Mouse (Mus musculus) limb, embryonic 13.5 days (tissue): ENCODE data around the gene Insl6. TPM values are rescaled to one million over a fixed set of nuclear protein-coding genes. Genes with fewer than 3 reads are reported as not detected.
A peak's percentile ranks its signal among the peaks of the same experiment; 100 is the strongest.

Source experiments
- ATAC-seq: fragments of 200-750 bp; cut with Nextera tagmentation; 2 replicates; pipeline ENCODE4 v1.8.0; 2017; ENCODE audit warnings: low read depth, moderate number of reproducible peaks, moderate TSS enrichment; ENCODE audit not compliant: low FRiP score
- H3K27ac ChIP-seq: fragments of 300-500 bp; sonication (generic); 2 replicates; pipeline ENCODE4 v1.5.1; 2015; ENCODE audit warnings: inconsistent platforms, mild to moderate bottlenecking, moderate library complexity
- H3K27me3 ChIP-seq: fragments of 300-500 bp; sonication (generic); 2 replicates; pipeline ENCODE4 v1.6.1; 2015; ENCODE audit warnings: mild to moderate bottlenecking, inconsistent platforms
- H3K36me3 ChIP-seq: fragments of 300-500 bp; sonication (generic); 2 replicates; pipeline ENCODE4 v1.6.1; 2015; ENCODE audit warnings: inconsistent platforms, mild to moderate bottlenecking, moderate library complexity
- H3K4me1 ChIP-seq: fragments of 300-500 bp; sonication (generic); 2 replicates; pipeline ENCODE4 v1.6.1; 2015; ENCODE audit warnings: inconsistent platforms
- H3K4me2 ChIP-seq: fragments of 300-500 bp; sonication (generic); replicated peaks from 2 replicates; pipeline ENCODE4 v1.6.1; 2015; ENCODE audit warnings: inconsistent platforms, mild to moderate bottlenecking, moderate library complexity
- H3K4me3 ChIP-seq: fragments of 300-500 bp; sonication (generic); 2 replicates; pipeline ENCODE4 v1.5.1; 2015; ENCODE audit warnings: moderate library complexity, mild to moderate bottlenecking, inconsistent platforms
- H3K9ac ChIP-seq: fragments of 300-500 bp; sonication (generic); 2 replicates; pipeline ENCODE4 v1.6.1; 2015; ENCODE audit warnings: mild to moderate bottlenecking, inconsistent platforms
- H3K9me3 ChIP-seq: fragments of 300-500 bp; sonication (generic); 2 replicates; pipeline ENCODE4 v1.6.1; 2016; ENCODE audit warnings: inconsistent platforms
- WGBS: fragments of 180-500 bp; shearing (Covaris S2); methylation state at CpG from one replicate; pipeline ENCODE4 v1.1.7; 2015; 5-methylcytosine and 5-hydroxymethylcytosine counted together
- polyA plus RNA-seq: library from polyadenylated mRNA; unstranded; fragments of >200 nt; fragmentation: Nextera tagmentation; extraction: Ambion mirVana; gene quantifications from 2 replicates; pipeline ENCODE4 v1.2.1, GENCODE M21; 2015

Gene Insl6
- polyA plus RNA-seq, 1 experiment from 2014 or later: 7.6 TPM

- no peak for ATAC-seq
- Histone ChIP-seq H3K36me3 (no peaks in the 10 kb centered on the region), H3K4me3 (peak within 1 kb of the TSS; percentile 56), H3K9ac (peak within 1 kb of the TSS; percentile 67), H3K4me1 (peaks cover 7% of the 10 kb centered on the region; the same call in 1 of the 2 replicates), H3K27me3 (peaks cover 5% of the 10 kb centered on the region; the same call in 1 of the 2 replicates), H3K4me2 (peak within 1 kb of the TSS; percentile 84), H3K9me3 (no peaks in the 10 kb centered on the region), H3K27ac (no peak within 1 kb of the TSS)
- WGBS: 3% methylated on average over 26 of the region's 26 CpGs
Observed at GRCm38 (mm10) chr19:29366969-29367622, 41.9 kb upstream of the Insl6 start, which contains the start of the genes Plgrkt and Cd274. Gene Plgrkt (minus strand): TSS chr19:29367390. Gene Cd274 (plus strand): TSS chr19:29367455.

- peak overlapping the region; percentile 84 for H3K4me2 ChIP-seq
- ATAC-seq: no peak
- peak overlapping the region; percentile 56 for H3K4me3 ChIP-seq
- H3K36me3 ChIP-seq: no peaks in the 10 kb centered on the region
- H3K4me1 ChIP-seq: peaks cover 4% of the 10 kb centered on the region
- WGBS: 58% methylated on average over 20 of the region's 20 CpGs
- H3K9me3 ChIP-seq: no peaks in the 10 kb centered on the region
- peaks cover 5% of the 10 kb centered on the region; the same call in 1 of the 2 replicates for H3K27me3 ChIP-seq
- H3K27ac ChIP-seq: no peak overlapping the region
- no peak overlapping the region for H3K9ac ChIP-seq
Observed at GRCm38 (mm10) chr19:29366226-29366968, 41.2 kb upstream of the Insl6 start.

GRCm38 (mm10) chr19:29365105-29365504 is 39.9 kb upstream of the Insl6 start:
- Histone ChIP-seq H3K4me2 (no peak overlapping the region), H3K9me3 (no peaks in the 10 kb centered on the region), H3K4me3 (no peak overlapping the region), H3K4me1 (peaks cover 17% of the 10 kb centered on the region), H3K9ac (no peak overlapping the region), H3K27me3 (peaks cover 5% of the 10 kb centered on the region; the same call in 1 of the 2 replicates), H3K27ac (no peak overlapping the region), H3K36me3 (no peaks in the 10 kb centered on the region)
- 27% methylated on average over 3 of the region's 3 CpGs for WGBS
- no peak for ATAC-seq

GRCm38 (mm10) chr19:29364076-29364475 is 38.9 kb upstream of the Insl6 start:
- Histone ChIP-seq H3K36me3 (no peaks in the 10 kb centered on the region), H3K27me3 (peaks cover 5% of the 10 kb centered on the region; the same call in 1 of the 2 replicates), H3K9me3 (no peaks in the 10 kb centered on the region), H3K27ac (no peak overlapping the region), H3K4me3 (no peak overlapping the region), H3K4me1 (peaks cover 18% of the 10 kb centered on the region), H3K4me2 (no peak overlapping the region), H3K9ac (no peak overlapping the region)
- 76% methylated on average over 5 of the region's 5 CpGs for WGBS
- no peak for ATAC-seq

GRCm38 (mm10) chr19:29363557-29363956 is 38.4 kb upstream of the Insl6 start:
- H3K4me2 ChIP-seq: no peak overlapping the region
- H3K27me3 ChIP-seq: peaks cover 5% of the 10 kb centered on the region; the same call in 1 of the 2 replicates
- H3K9ac ChIP-seq: no peak overlapping the region
- H3K36me3 ChIP-seq: peaks cover 4% of the 10 kb centered on the region; the same call in 1 of the 2 replicates
- H3K4me3 ChIP-seq: no peak overlapping the region
- H3K4me1 ChIP-seq: peaks cover 18% of the 10 kb centered on the region
- 86% methylated on average over 7 of the region's 7 CpGs for WGBS
- no peaks in the 10 kb centered on the region for H3K9me3 ChIP-seq
- ATAC-seq: no peak
- H3K27ac ChIP-seq: no peak overlapping the region

- WGBS: 45% methylated on average over 13 of the region's 13 CpGs
- no peak overlapping the region for H3K27ac ChIP-seq
- peaks cover 18% of the 10 kb centered on the region for H3K4me1 ChIP-seq
- peak overlapping the region; percentile 67 for H3K4me3 ChIP-seq
- peak overlapping the region; percentile 83 for H3K4me2 ChIP-seq
- no peaks in the 10 kb centered on the region for H3K9me3 ChIP-seq
- peak overlapping the region; percentile 71 for H3K9ac ChIP-seq
- peaks cover 5% of the 10 kb centered on the region; the same call in 1 of the 2 replicates for H3K27me3 ChIP-seq
- H3K36me3 ChIP-seq: peaks cover 6% of the 10 kb centered on the region; the same call in 1 of the 2 replicates
- ATAC-seq: no peak
Observed at GRCm38 (mm10) chr19:29362173-29362930, 37.2 kb upstream of the Insl6 start.

- H3K4me3 ChIP-seq: peak overlapping the region; percentile 67
- H3K4me1 ChIP-seq: peaks cover 15% of the 10 kb centered on the region
- peak overlapping the region; percentile 71 for H3K9ac ChIP-seq
- no peak overlapping the region for H3K27ac ChIP-seq
- H3K27me3 ChIP-seq: peaks cover 5% of the 10 kb centered on the region; the same call in 1 of the 2 replicates
- H3K9me3 ChIP-seq: no peaks in the 10 kb centered on the region
- peak; percentile 99 for ATAC-seq
- H3K4me2 ChIP-seq: peak overlapping the region; percentile 83
- WGBS: 3% methylated on average over 33 of the region's 33 CpGs
- peaks cover 6% of the 10 kb centered on the region; the same call in 1 of the 2 replicates for H3K36me3 ChIP-seq
Observed at GRCm38 (mm10) chr19:29361468-29362130, 36.4 kb upstream of the Insl6 start.

- no peak for ATAC-seq
- WGBS: 78% methylated on average over 5 of the region's 5 CpGs
Observed at GRCm38 (mm10) chr19:29360251-29360650, 35.1 kb upstream of the Insl6 start.

GRCm38 (mm10) chr19:29356281-29356680 is 31.1 kb upstream of the Insl6 start:
- Histone ChIP-seq H3K9me3 (no peaks in the 10 kb centered on the region), H3K4me1 (peaks cover 12% of the 10 kb centered on the region), H3K4me3 (no peak overlapping the region), H3K36me3 (peaks cover 6% of the 10 kb centered on the region; the same call in 1 of the 2 replicates), H3K4me2 (no peak overlapping the region), H3K27ac (no peak overlapping the region), H3K27me3 (no peaks in the 10 kb centered on the region), H3K9ac (no peak overlapping the region)
- no peak for ATAC-seq
- 85% methylated on average over 11 of the region's 11 CpGs for WGBS

More at GRCm38 (mm10) chr19:29360251-29360650, 35.1 kb upstream of the Insl6 start:
- H3K9ac ChIP-seq: no peak overlapping the region
- H3K27me3 ChIP-seq: peaks cover 5% of the 10 kb centered on the region; the same call in 1 of the 2 replicates
- H3K4me2 ChIP-seq: no peak overlapping the region
- peaks cover 14% of the 10 kb centered on the region; the same call in 1 of the 2 replicates for H3K4me1 ChIP-seq
- peaks cover 6% of the 10 kb centered on the region; the same call in 1 of the 2 replicates for H3K36me3 ChIP-seq
- H3K27ac ChIP-seq: no peak overlapping the region
- H3K9me3 ChIP-seq: no peaks in the 10 kb centered on the region
- H3K4me3 ChIP-seq: no peak overlapping the region

GRCm38 (mm10) chr19:29354895-29355877 is 30.0 kb upstream of the Insl6 start:
- 3% methylated on average over 20 of the region's 20 CpGs for WGBS
- peak; percentile 73 for ATAC-seq
- Histone ChIP-seq H3K27me3 (no peaks in the 10 kb centered on the region), H3K27ac (no peak overlapping the region), H3K9me3 (no peaks in the 10 kb centered on the region), H3K4me2 (peak overlapping the region; percentile 71), H3K36me3 (peaks cover 6% of the 10 kb centered on the region; the same call in 1 of the 2 replicates), H3K9ac (no peak overlapping the region; the same call in 1 of the 2 replicates), H3K4me3 (peak overlapping the region; percentile 39), H3K4me1 (peaks cover 1% of the 10 kb centered on the region; the same call in 1 of the 2 replicates)
